Mouse (Mus musculus) midbrain, embryonic 11.5 days (tissue): ENCODE measurements around the gene Idh1. TPM values are rescaled to one million over a fixed set of nuclear protein-coding genes. Genes with fewer than 3 reads are reported as not detected.
A peak's percentile ranks its signal among the peaks of the same experiment; 100 is the strongest.

Source experiments
- ATAC-seq: fragments of 200-750 bp; cut with Nextera tagmentation; 2 replicates; pipeline ENCODE4 v1.8.0; 2017; ENCODE audit warnings: moderate TSS enrichment, moderate library complexity; ENCODE audit not compliant: low FRiP score
- DNase-seq: peaks from one replicate; pipeline ENCODE4 v3.0.0; 2015; ENCODE audit warnings: low spot score; ENCODE audit errors: missing footprints
- H3K27ac ChIP-seq: fragments of 300-500 bp; sonication (generic); 2 replicates; pipeline ENCODE4 v1.5.1; 2014; ENCODE audit warnings: low read depth, low read length
- H3K27me3 ChIP-seq: fragments of 300-500 bp; sonication (generic); 2 replicates; pipeline ENCODE4 v1.6.1; 2014; ENCODE audit warnings: mild to moderate bottlenecking, low read length, moderate library complexity, mixed read lengths; ENCODE audit not compliant: control insufficient read depth, insufficient read depth
- H3K36me3 ChIP-seq: fragments of 300-500 bp; sonication (generic); 2 replicates; pipeline ENCODE4 v1.6.1; 2014; ENCODE audit warnings: mild to moderate bottlenecking, low read length, moderate library complexity, mixed read lengths; ENCODE audit not compliant: control insufficient read depth, insufficient read depth
- H3K4me1 ChIP-seq: fragments of 300-500 bp; sonication (generic); 2 replicates; pipeline ENCODE4 v1.6.1; 2014; ENCODE audit warnings: low read length; ENCODE audit not compliant: control insufficient read depth, insufficient read depth
- H3K4me2 ChIP-seq: fragments of 300-500 bp; sonication (generic); 2 replicates; pipeline ENCODE4 v1.6.1; 2014; ENCODE audit warnings: mild to moderate bottlenecking, moderate library complexity
- H3K4me3 ChIP-seq: fragments of 300-500 bp; sonication (generic); 2 replicates; pipeline ENCODE4 v1.5.1; 2014; ENCODE audit warnings: low read depth, low read length
- H3K9ac ChIP-seq: fragments of 300-500 bp; sonication (generic); 2 replicates; pipeline ENCODE4 v1.6.1; 2014; ENCODE audit warnings: low read length
- H3K9me3 ChIP-seq: fragments of 300-500 bp; sonication (generic); 2 replicates; pipeline ENCODE4 v1.6.1; 2016; ENCODE audit warnings: low read length; ENCODE audit not compliant: control insufficient read depth
- WGBS: fragments of 180-500 bp; shearing (Covaris S2); extraction: QIAGEN DNeasy Blood & Tissue Kit; methylation state at CpG from one replicate; pipeline ENCODE4 v1.1.7; 2014; 5-methylcytosine and 5-hydroxymethylcytosine counted together
- polyA plus RNA-seq: library from polyadenylated mRNA; unstranded; fragments of >200 nt; fragmentation: Nextera tagmentation; extraction: Ambion mirVana; gene quantifications from 2 replicates; pipeline ENCODE4 v1.2.1, GENCODE M21; 2014

Gene Idh1
- polyA plus RNA-seq, 1 experiment from 2014 or later, result 433 TPM

DNA sequence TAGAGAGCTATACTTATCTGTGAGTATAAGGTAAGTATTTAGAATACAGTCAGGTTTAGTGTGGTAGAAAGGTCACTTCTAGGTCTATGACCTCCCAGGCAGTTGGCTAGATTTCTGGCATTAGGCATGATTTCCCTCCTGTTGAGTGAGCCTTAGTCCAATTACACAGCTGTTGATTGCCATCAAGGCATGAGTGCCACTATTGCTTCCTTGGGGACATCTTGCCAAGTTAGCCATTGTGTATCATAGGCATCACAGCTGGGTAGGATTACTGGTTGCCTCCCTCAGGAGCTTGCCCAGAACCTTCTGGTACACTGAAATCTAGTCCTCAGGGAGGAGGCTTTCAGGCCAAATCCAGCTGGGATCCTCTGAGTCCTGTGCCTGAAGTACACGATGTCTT, 53.5 kb downstream of the Idh1 start:
- Histone ChIP-seq H3K36me3 (no peaks in the 10 kb centered on the region), H3K9me3 (no peaks in the 10 kb centered on the region), H3K27ac (no peak overlapping the region), H3K27me3 (no peaks in the 10 kb centered on the region), H3K4me2 (no peak overlapping the region), H3K4me1 (no peaks in the 10 kb centered on the region), H3K4me3 (no peak overlapping the region), H3K9ac (no peak overlapping the region)
- ATAC-seq (no peak), DNase-seq (no peak)
- 82% methylated on average over 1 of the region's 1 CpGs for WGBS

DNA sequence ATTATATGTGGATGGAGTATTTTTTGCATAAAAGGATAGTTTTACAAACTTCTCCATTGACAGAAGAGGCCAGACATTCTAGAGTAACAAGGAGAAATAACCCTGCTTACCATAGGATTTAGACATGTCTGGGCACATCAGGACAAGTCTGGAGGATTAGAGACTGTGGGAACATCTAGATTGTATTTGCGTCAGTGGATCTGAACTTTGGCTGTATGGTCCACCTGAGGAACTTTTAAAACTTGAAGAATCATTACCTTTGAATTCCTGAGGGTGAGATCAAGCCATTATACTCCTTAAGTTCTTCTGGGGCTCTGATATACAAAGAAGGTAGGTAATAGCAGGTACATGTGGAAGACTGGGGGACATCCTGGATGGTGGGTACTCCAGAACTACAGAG, 54.6 kb downstream of the Idh1 start:
- no peak for DNase-seq
- Histone ChIP-seq H3K4me2 (no peak overlapping the region), H3K36me3 (no peaks in the 10 kb centered on the region), H3K27ac (no peak overlapping the region), H3K9me3 (no peaks in the 10 kb centered on the region), H3K27me3 (no peaks in the 10 kb centered on the region), H3K9ac (no peak overlapping the region), H3K4me3 (no peak overlapping the region), H3K4me1 (no peaks in the 10 kb centered on the region)
- 87% methylated on average over 1 of the region's 1 CpGs for WGBS
- no peak for ATAC-seq

DNA sequence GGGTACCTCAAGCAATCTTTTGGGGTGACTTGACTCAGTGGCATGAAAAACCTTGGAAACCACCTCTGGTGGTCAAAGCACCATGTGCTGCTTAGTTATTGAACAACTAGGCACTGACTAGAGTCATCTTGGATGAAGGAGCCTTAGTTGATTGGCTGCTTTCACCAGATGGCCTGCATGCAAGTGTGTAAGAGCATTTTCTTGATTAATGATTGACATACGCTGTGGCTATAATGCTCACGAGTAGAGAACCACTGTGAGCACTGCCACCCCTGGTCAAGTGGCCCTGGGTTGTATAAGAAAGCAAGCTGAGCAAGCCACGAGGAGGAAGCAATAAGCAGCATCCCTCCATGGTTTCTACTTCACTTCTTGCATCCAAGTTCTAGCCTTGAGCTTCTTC, 56.1 kb downstream of the Idh1 start:
- no peaks in the 10 kb centered on the region for H3K4me1 ChIP-seq
- ATAC-seq (no peak), DNase-seq (no peak)
- H3K9ac ChIP-seq, result no peak overlapping the region
- 88% methylated on average over 3 of the region's 3 CpGs for WGBS
- no peaks in the 10 kb centered on the region for H3K27me3 ChIP-seq
- no peak overlapping the region for H3K4me3 ChIP-seq
- H3K4me2 ChIP-seq, result no peak overlapping the region
- no peak overlapping the region for H3K27ac ChIP-seq
- no peaks in the 10 kb centered on the region for H3K36me3 ChIP-seq
- no peaks in the 10 kb centered on the region for H3K9me3 ChIP-seq

GRCm38 (mm10) chr1:65129634-65130180, 56.6 kb downstream of the Idh1 start:
- ATAC-seq, result no peak
- 73% methylated on average over 3 of the region's 3 CpGs for WGBS
- H3K27me3 ChIP-seq, result no peaks in the 10 kb centered on the region

GRCm38 (mm10) chr1:65122574-65123372, 63.5 kb downstream of the Idh1 start, which contains the start of gene D630023F18Rik:
Gene D630023F18Rik, minus strand, starts transcription at chr1:65123214.
- Histone ChIP-seq H3K4me2 (peak within 1 kb of the TSS; percentile 27; the same call in 1 of the 2 replicates), H3K4me3 (no peak within 1 kb of the TSS), H3K9ac (no peak within 1 kb of the TSS), H3K36me3 (no peaks in the 10 kb centered on the region), H3K27me3 (no peaks in the 10 kb centered on the region), H3K9me3 (no peaks in the 10 kb centered on the region), H3K27ac (no peak within 1 kb of the TSS), H3K4me1 (no peaks in the 10 kb centered on the region)
- DNase-seq, result peak; percentile 86
- no peak for ATAC-seq
- WGBS, result 28% methylated on average over 9 of the region's 9 CpGs

More at GRCm38 (mm10) chr1:65129634-65130180, 56.6 kb downstream of the Idh1 start:
- H3K4me1 ChIP-seq, result no peaks in the 10 kb centered on the region
- no peak overlapping the region for H3K27ac ChIP-seq
- no peaks in the 10 kb centered on the region for H3K9me3 ChIP-seq
- H3K9ac ChIP-seq, result no peak overlapping the region
- H3K36me3 ChIP-seq, result no peaks in the 10 kb centered on the region
- H3K4me2 ChIP-seq, result no peak overlapping the region
- no peak overlapping the region for H3K4me3 ChIP-seq
- DNase-seq, result no peak

- H3K27me3 ChIP-seq, result no peaks in the 10 kb centered on the region
- no peaks in the 10 kb centered on the region for H3K4me1 ChIP-seq
- WGBS, result 100% methylated on average over 1 of the region's 1 CpGs
- H3K27ac ChIP-seq, result no peak within 1 kb of the TSS
- H3K4me2 ChIP-seq, result no peak within 1 kb of the TSS
- DNase-seq, result no peak
- no peak within 1 kb of the TSS for H3K9ac ChIP-seq
- no peak within 1 kb of the TSS for H3K4me3 ChIP-seq
- ATAC-seq, result no peak
- H3K9me3 ChIP-seq, result no peaks in the 10 kb centered on the region
- no peaks in the 10 kb centered on the region for H3K36me3 ChIP-seq
Observed at GRCm38 (mm10) chr1:65119438-65119837, 66.9 kb downstream of the Idh1 start, which contains the start of gene Gm28845. Gene Gm28845, minus strand, starts transcription at chr1:65119558.

- WGBS, result 85% methylated on average over 8 of the region's 8 CpGs
- H3K4me2 ChIP-seq, result no peak overlapping the region
- no peaks in the 10 kb centered on the region for H3K36me3 ChIP-seq
- no peak overlapping the region for H3K4me3 ChIP-seq
- DNase-seq (no peak), ATAC-seq (no peak)
- no peak overlapping the region for H3K9ac ChIP-seq
- no peaks in the 10 kb centered on the region for H3K27me3 ChIP-seq
- H3K27ac ChIP-seq, result no peak overlapping the region
- H3K9me3 ChIP-seq, result no peaks in the 10 kb centered on the region
- no peaks in the 10 kb centered on the region for H3K4me1 ChIP-seq
Observed at GRCm38 (mm10) chr1:65118150-65118913, 68.0 kb downstream of the Idh1 start.

GRCm38 (mm10) chr1:65113536-65114172, 72.6 kb downstream of the Idh1 start:
- DNase-seq (no peak), ATAC-seq (no peak)
- H3K4me2 ChIP-seq, result no peak overlapping the region
- WGBS, result 96% methylated on average over 5 of the region's 5 CpGs
- no peak overlapping the region for H3K4me3 ChIP-seq
- no peaks in the 10 kb centered on the region for H3K27me3 ChIP-seq
- no peaks in the 10 kb centered on the region for H3K36me3 ChIP-seq
- no peak overlapping the region for H3K9ac ChIP-seq
- H3K27ac ChIP-seq, result no peak overlapping the region
- H3K9me3 ChIP-seq, result no peaks in the 10 kb centered on the region
- H3K4me1 ChIP-seq, result no peaks in the 10 kb centered on the region
